Mouse (Mus musculus): Measurements from ENCODE around the gene Ifng. TPM values are rescaled to one million over a fixed set of nuclear protein-coding genes. Genes with fewer than 3 reads are reported as not detected.

The Ifng gene
- total and polyA plus RNA-seq, 2 experiments from 2014 or later = 0.68 TPM; not detected in 1

GRCm38 (mm10) chr10:118435501-118435900, 5.3 kb upstream of the Ifng start:
- WGBS = 92% methylated on average over 6 of the region's 6 CpGs

GRCm38 (mm10) chr10:118441898-118442297, 1.1 kb downstream of the Ifng start:
- Histone ChIP-seq H3K9me3 (ENCODE audit: low read length) (no peaks in the 10 kb centered on the region), H3K4me3 (ENCODE audit: low read length) (no peak overlapping the region), H3K27ac (no peak overlapping the region), H3K4me1 (ENCODE audit: insufficient read depth, low read length) (no peaks in the 10 kb centered on the region), H3K9ac (replicated peaks; ENCODE audit: low read length) (no peak overlapping the region), H3K36me3 (ENCODE audit: insufficient read depth, low read length) (no peaks in the 10 kb centered on the region), H3K4me2 (ENCODE audit: low read depth, low read length) (no peak overlapping the region), H3K27me3 (ENCODE audit: insufficient read depth, low read length) (no peaks in the 10 kb centered on the region)
- peak; percentile 53 for TF ChIP-seq CTCF (IDR thresholded peaks at IDR 0.05; ENCODE audit: low read depth)
- 73% methylated on average over 3 of the region's 3 CpGs for WGBS
- no peak for ATAC-seq
- DNase-seq (ENCODE audit: low spot score) = peak; percentile 16

More at GRCm38 (mm10) chr10:118435501-118435900, 5.3 kb upstream of the Ifng start:
- Histone ChIP-seq H3K36me3 (ENCODE audit: insufficient read depth, low read length) (no peaks in the 10 kb centered on the region), H3K27me3 (ENCODE audit: insufficient read depth, low read length) (no peaks in the 10 kb centered on the region), H3K4me2 (ENCODE audit: low read depth, low read length) (no peak overlapping the region), H3K9me3 (ENCODE audit: low read length) (peaks cover 4% of the 10 kb centered on the region; the same call in 1 of the 2 replicates), H3K4me1 (ENCODE audit: insufficient read depth, low read length) (no peaks in the 10 kb centered on the region), H3K27ac (no peak overlapping the region), H3K4me3 (ENCODE audit: low read length) (no peak overlapping the region), H3K9ac (replicated peaks; ENCODE audit: low read length) (no peak overlapping the region)
- no peak for ATAC-seq
- no peak for DNase-seq (ENCODE audit: low spot score)
- TF ChIP-seq CTCF (IDR thresholded peaks at IDR 0.05; ENCODE audit: low read depth) = no peak

DNA sequence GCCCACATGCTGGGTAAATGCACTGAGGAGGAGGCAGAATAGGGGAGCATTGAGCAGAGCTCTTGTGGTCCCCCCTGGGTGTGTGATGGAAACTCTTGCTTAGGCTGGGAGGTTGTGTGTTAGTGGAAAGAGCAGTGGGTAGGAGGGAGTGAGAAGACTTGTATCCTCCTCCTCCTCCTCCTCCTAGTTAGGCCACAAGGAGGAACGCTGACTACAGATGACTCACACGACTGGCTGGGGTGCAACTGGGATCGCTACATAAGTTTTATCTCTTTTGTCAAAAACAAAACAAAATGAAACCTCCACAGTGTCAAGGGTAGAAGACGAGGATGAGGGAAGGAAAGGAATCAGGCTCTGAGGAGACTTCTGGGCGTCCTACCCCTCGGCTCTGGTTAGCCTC, 2.2 kb downstream of the Ifng start:
- Histone ChIP-seq H3K4me3 (ENCODE audit: low read length) (no peak overlapping the region), H3K9ac (replicated peaks; ENCODE audit: low read length) (no peak overlapping the region), H3K27me3 (ENCODE audit: insufficient read depth, low read length) (no peaks in the 10 kb centered on the region), H3K9me3 (ENCODE audit: low read length) (no peaks in the 10 kb centered on the region), H3K27ac (no peak overlapping the region), H3K4me1 (ENCODE audit: insufficient read depth, low read length) (no peaks in the 10 kb centered on the region), H3K4me2 (ENCODE audit: low read depth, low read length) (no peak overlapping the region), H3K36me3 (ENCODE audit: insufficient read depth, low read length) (no peaks in the 10 kb centered on the region)
- 91% methylated on average over 6 of the region's 6 CpGs for WGBS
- no peak for DNase-seq (ENCODE audit: low spot score)
- no peak for TF ChIP-seq CTCF (IDR thresholded peaks at IDR 0.05; ENCODE audit: low read depth)
- no peak for ATAC-seq

DNA sequence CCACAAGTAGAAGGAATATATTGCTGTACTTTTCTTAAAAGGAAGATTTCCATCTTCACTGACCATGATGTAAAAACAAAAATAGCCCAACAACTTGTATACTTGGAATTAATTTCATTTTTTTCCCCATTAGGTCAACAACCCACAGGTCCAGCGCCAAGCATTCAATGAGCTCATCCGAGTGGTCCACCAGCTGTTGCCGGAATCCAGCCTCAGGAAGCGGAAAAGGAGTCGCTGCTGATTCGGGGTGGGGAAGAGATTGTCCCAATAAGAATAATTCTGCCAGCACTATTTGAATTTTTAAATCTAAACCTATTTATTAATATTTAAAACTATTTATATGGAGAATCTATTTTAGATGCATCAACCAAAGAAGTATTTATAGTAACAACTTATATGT, 4.2 kb downstream of the Ifng start:
- H3K27me3 ChIP-seq (ENCODE audit: insufficient read depth, low read length) = no peaks in the 10 kb centered on the region
- no peak overlapping the region for H3K4me3 ChIP-seq (ENCODE audit: low read length)
- H3K4me2 ChIP-seq (ENCODE audit: low read depth, low read length) = no peak overlapping the region
- WGBS = 94% methylated on average over 6 of the region's 6 CpGs
- H3K9me3 ChIP-seq (ENCODE audit: low read length) = no peaks in the 10 kb centered on the region
- no peak for TF ChIP-seq CTCF (IDR thresholded peaks at IDR 0.05; ENCODE audit: low read depth)
- H3K27ac ChIP-seq = no peak overlapping the region
- ATAC-seq (no peak), DNase-seq (ENCODE audit: low spot score) (no peak)
- H3K36me3 ChIP-seq (ENCODE audit: insufficient read depth, low read length) = no peaks in the 10 kb centered on the region
- H3K9ac ChIP-seq (replicated peaks; ENCODE audit: low read length) = no peak overlapping the region
- no peaks in the 10 kb centered on the region for H3K4me1 ChIP-seq (ENCODE audit: insufficient read depth, low read length)

DNA sequence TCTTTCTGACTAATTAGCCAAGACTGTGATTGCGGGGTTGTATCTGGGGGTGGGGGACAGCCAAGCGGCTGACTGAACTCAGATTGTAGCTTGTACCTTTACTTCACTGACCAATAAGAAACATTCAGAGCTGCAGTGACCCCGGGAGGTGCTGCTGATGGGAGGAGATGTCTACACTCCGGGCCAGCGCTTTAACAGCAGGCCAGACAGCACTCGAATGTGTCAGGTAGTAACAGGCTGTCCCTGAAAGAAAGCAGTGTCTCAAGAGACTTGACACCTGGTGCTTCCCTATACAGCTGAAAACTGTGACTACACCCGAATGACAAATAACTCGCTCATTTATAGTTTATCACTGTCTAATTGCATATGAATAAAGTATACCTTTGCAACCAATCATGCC, 4.7 kb downstream of the Ifng start:
- no peak for DNase-seq (ENCODE audit: low spot score)
- TF ChIP-seq CTCF (IDR thresholded peaks at IDR 0.05; ENCODE audit: low read depth) = no peak

DNA sequence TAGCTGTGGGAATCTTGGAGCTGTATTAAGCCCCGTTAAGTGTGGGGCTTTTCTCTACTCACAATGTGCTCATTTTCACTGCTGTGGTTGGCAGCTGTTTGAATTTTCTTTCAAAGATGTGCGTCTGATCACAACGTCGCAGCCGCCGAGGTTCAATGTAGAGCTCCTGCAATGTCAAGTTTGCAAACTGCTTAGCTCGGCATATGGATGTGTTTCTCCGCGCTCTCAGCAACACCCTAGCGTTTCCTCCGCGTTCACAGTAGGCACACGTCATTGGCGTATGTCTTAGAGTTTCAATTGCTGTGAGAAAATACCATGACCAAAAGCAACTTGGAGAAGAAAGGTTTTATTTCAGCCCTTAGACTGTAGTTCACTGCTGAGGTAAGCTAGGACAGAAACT, 5.1 kb downstream of the Ifng start:
- no peak for TF ChIP-seq CTCF (IDR thresholded peaks at IDR 0.05; ENCODE audit: low read depth)
- Histone ChIP-seq H3K9ac (replicated peaks; ENCODE audit: low read length) (no peak overlapping the region), H3K27ac (no peak overlapping the region), H3K36me3 (ENCODE audit: insufficient read depth, low read length) (no peaks in the 10 kb centered on the region), H3K4me1 (ENCODE audit: insufficient read depth, low read length) (no peaks in the 10 kb centered on the region), H3K9me3 (ENCODE audit: low read length) (no peaks in the 10 kb centered on the region), H3K4me2 (ENCODE audit: low read depth, low read length) (no peak overlapping the region), H3K4me3 (ENCODE audit: low read length) (no peak overlapping the region), H3K27me3 (ENCODE audit: insufficient read depth, low read length) (no peaks in the 10 kb centered on the region)
- 74% methylated on average over 14 of the region's 14 CpGs for WGBS
- ATAC-seq (no peak), DNase-seq (ENCODE audit: low spot score) (no peak)

More for the DNA sequence above, 4.7 kb downstream of the Ifng start:
- Histone ChIP-seq H3K36me3 (ENCODE audit: insufficient read depth, low read length) (no peaks in the 10 kb centered on the region), H3K4me3 (ENCODE audit: low read length) (no peak overlapping the region), H3K4me2 (ENCODE audit: low read depth, low read length) (no peak overlapping the region), H3K27ac (no peak overlapping the region), H3K27me3 (ENCODE audit: insufficient read depth, low read length) (no peaks in the 10 kb centered on the region), H3K9ac (replicated peaks; ENCODE audit: low read length) (no peak overlapping the region), H3K9me3 (ENCODE audit: low read length) (no peaks in the 10 kb centered on the region), H3K4me1 (ENCODE audit: insufficient read depth, low read length) (no peaks in the 10 kb centered on the region)
- ATAC-seq = no peak
- WGBS = 73% methylated on average over 8 of the region's 8 CpGs

- no peak for DNase-seq (ENCODE audit: low spot score)
- no peak overlapping the region for H3K27ac ChIP-seq
- H3K9me3 ChIP-seq (ENCODE audit: low read length) = no peaks in the 10 kb centered on the region
- no peaks in the 10 kb centered on the region for H3K36me3 ChIP-seq (ENCODE audit: insufficient read depth, low read length)
- no peak overlapping the region for H3K9ac ChIP-seq (replicated peaks; ENCODE audit: low read length)
- no peak overlapping the region for H3K4me2 ChIP-seq (ENCODE audit: low read depth, low read length)
- no peaks in the 10 kb centered on the region for H3K27me3 ChIP-seq (ENCODE audit: insufficient read depth, low read length)
- WGBS = 78% methylated on average over 2 of the region's 2 CpGs
- no peak overlapping the region for H3K4me3 ChIP-seq (ENCODE audit: low read length)
- no peak for ATAC-seq
- no peak for TF ChIP-seq CTCF (IDR thresholded peaks at IDR 0.05; ENCODE audit: low read depth)
- no peaks in the 10 kb centered on the region for H3K4me1 ChIP-seq (ENCODE audit: insufficient read depth, low read length)
These were observed 10.9 kb downstream of the Ifng start for GRCm38 (mm10) chr10:118451747-118452146.

Data from hindbrain, postnatal 0 days (tissue).